Mouse (Mus musculus) R1 (cell line): Measurements from ENCODE around the gene Cwc27.

ENCODE experiments used
- DNase-seq: peaks from one replicate; pipeline ENCODE4 v3.0.0-alpha.2; 2018; ENCODE audit warnings: low read depth, low spot score

Cwc27 gene

DNA sequence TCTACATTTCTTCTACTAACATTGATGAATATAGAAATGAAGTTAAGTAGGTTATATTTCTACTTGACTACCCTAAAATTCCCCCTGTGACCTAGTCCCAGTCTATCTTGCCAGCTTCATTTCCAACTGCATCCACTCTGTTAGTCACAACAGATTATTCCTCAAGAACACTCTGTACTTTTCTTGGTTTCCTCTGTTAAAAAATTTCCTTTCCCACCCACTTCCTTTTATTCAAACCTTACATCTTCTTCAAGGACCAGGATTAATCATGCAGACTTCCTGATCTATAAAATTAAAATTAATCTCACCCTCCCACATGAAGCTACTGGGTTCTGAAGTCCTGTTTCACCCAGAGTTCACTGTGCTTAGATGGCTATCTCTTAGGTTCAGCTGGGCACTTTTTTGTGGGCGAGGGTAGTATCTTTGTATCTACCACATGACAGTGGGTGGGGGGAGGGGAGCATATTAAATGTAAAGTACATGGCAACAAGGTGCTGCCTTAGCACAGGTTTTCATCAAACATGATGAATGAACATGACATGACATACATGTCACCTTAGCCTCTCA lies 37.8 kb downstream of the Cwc27 start:
- DNase-seq, result no peak

DNA sequence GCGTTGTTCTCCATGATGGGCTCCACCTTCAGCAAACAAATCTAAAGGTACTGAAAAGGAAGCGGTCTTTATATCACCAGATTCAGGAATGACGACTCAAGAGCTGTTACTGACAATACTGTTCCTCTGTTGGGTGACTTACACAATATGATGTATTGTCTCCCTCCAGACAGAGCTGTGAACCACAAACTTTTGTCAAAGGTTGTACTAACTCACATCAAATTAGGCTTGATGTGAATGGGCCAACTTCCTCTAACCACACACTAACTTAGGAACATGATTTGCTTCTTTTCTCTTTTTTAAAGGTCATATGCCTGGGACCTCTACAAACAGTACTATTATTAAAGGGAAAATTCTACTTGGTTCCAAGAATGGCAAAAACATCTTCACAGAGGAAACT lies 53.7 kb downstream of the Cwc27 start:
- no peak for DNase-seq

GRCm38 (mm10) chr13:104762401-104762800 lies 54.5 kb downstream of the Cwc27 start:
- no peak for DNase-seq

DNA sequence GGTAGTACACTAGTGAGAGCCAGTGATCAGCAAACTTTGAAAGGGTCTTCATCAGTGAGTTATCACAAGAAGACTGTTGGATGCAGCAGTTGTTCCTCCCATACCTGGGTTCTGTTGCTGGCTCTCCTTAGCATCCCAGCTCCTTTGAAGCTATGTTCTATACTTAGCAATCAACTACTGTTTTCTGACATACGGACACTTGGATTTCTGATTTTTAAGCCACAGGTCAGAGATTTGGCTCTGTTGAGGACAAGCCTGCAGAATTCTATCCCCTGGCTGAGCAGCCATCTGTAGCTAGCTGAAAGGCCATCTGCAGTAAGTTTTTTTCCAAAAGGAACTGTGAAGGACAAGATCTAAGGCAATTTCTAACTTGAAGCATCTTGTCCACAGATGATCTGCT lies 57.6 kb downstream of the Cwc27 start:
- DNase-seq, result no peak

- DNase-seq, result no peak
Observed at GRCm38 (mm10) chr13:104747032-104747431, 69.9 kb downstream of the Cwc27 start.

DNA sequence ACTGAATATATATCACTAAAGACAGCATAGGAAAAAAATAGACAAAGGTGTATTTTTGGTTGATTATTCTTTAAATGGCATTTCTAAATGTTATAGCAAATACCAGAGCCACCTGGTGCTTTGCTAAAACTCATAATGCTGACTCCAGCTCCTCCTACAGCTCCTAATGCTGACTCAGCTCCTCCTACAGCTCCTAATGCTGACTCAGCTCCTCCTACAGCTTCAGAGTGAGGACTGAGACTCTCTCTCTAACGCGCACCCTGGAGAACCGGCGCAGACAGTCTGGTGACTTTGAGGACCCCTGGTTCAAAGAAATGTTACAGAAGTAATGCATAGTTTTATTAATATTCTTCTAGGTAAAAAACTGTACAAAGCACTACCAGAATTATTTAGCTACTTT lies 74.1 kb downstream of the Cwc27 start:
- DNase-seq, result no peak

GRCm38 (mm10) chr13:104729261-104730046 lies 87.5 kb downstream of the Cwc27 start:
- peak; percentile 23 for DNase-seq

- no peak for DNase-seq
Observed at GRCm38 (mm10) chr13:104727681-104728080, 89.3 kb downstream of the Cwc27 start.

- no peak for DNase-seq
Observed at GRCm38 (mm10) chr13:104720133-104720532, 96.8 kb downstream of the Cwc27 start.

GRCm38 (mm10) chr13:104694612-104695355 lies 122.2 kb downstream of the Cwc27 start:
- DNase-seq, result peak; percentile 31

DNA sequence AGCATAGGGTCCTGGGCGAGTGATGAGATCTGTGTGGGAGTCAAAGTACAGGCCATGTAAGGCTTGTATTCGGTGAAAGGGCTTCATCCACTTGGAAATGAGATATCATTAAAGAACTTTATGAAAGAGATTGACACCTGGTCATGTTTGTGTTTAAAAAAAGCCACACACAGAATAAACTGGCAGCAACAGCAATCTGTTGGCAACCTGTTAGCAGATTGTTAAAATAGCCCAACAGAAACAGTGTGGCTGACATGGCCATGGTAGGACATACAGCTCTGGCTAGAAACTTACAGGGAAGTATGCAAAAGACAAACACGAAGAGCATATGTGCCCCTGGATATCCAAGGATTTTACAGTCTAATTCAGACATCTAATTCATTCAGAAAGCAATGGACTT lies 124.2 kb downstream of the Cwc27 start:
- no peak for DNase-seq

GRCm38 (mm10) chr13:104685537-104685936 lies 131.4 kb downstream of the Cwc27 start:
- no peak for DNase-seq

GRCm38 (mm10) chr13:104684361-104685011 lies 132.5 kb downstream of the Cwc27 start:
- no peak for DNase-seq

DNA sequence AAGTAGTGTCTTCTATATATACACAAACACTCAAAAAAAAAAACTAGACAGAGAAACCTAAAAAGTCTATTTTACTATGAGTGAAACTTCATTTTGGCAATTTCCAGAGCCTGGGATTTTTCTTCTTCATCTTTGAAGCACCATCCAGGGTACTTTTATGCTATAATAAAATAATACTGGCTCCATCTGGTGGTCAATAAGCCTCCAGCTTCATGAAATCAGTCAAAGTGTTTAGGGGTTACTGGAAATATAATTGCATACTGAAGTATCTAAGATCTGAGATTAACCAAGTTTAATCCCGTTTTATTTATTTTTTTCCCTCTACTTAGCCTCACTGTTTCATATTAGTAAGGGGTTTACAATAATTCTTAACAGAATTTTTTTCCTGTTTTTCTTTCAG lies 135.7 kb downstream of the Cwc27 start:
- DNase-seq, result no peak

DNA sequence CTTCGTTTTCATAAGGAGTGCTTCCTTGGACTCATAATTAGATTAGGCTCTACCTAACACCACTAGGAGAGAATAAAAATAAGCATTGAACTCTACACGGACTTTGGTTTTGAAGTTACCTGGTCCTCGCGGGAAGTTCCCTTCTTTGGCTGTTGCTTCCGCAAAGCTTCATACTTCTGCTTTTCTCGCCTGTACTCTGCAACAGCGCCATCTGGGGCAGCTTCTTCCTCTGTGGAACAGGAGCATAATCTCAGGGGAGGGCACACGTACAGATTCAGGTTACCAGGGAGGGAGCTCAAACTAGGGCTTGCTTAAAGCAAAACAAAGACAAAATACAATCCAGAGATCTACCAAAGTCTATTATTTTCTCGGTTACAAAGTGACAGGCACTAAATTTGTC lies 155.8 kb downstream of the Cwc27 start:
- DNase-seq, result peak; percentile 86

DNA sequence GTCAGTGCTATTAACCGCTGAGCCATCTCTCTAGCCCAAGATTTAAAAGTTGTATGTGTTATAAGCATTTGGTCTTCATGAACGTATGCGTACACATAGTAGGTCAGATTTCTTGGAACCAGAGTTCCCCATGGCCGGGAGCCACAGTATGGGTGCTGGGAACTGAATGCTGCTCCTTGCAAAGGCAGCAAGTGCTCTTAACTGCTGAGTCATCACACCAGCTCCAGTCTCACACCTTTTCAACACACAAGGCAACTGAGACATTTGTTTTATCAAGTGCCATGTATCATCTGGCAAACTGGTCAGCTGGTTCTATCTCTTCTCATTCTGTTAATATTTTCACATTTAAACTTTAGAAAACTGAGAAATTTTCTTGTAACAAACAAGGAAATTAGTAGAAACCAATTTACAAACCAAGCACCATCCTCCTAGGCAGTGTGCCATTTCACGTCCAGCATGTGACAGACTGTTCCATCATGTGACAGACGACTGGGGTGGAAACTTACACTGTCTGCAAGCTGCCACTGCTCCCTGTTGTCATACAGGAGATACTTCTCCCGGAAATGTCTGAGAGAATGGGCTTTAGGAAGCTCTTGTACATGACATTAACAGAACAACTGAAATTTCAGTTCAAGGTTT lies 156.8 kb downstream of the Cwc27 start:
- peak; percentile 61 for DNase-seq

DNA sequence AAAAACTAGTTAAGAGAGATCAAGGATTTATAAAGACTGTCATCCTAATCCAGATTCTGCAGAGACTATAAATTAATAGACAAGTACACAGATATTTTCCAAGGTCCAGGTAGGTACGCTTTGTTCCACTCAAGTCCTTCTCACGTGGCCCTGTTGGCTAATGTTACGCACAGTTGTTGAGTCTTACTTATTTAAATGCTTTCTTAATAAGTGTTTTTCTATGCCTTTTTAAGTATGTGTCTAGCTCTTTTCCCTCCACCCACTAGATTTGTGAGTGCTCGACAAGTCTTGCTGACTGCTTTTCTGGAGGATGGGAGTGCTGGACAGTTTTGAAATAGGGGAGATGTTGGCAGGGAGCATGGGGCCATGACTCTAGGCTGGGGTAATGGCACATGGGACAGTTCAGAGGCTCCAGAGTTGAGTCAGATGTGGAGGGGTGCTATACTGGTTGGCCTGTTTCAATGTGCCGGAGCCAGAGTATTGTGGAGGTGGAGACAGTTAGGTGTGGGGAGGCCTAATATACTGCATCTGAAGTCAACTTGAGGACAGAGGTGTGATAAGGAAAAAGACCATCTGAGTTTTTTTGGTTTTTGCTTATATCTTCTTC lies 160.2 kb downstream of the Cwc27 start:
- DNase-seq, result no peak

GRCm38 (mm10) chr13:104655137-104655536 lies 161.8 kb downstream of the Cwc27 start:
- no peak for DNase-seq

- no peak for DNase-seq
Observed at GRCm38 (mm10) chr13:104651763-104652162, 165.2 kb downstream of the Cwc27 start.

- no peak for DNase-seq
Observed at GRCm38 (mm10) chr13:104650654-104651053, 166.3 kb downstream of the Cwc27 start.

- DNase-seq, result no peak
Observed at GRCm38 (mm10) chr13:104650145-104650544, 166.8 kb downstream of the Cwc27 start.
